Comparison of ENCODE assay signal across 9 mouse cellular contexts in genomic region chr8:84813059-84813458, GRCm38 (mm10). TPM values are rescaled to one million over a fixed set of nuclear protein-coding genes. Genes with fewer than 3 reads are reported as not detected.
DNase-seq lines count a peak whose midpoint lies in the region; ATAC-seq lines count a peak whose summit lies in the region.
"Had no signal": no experiment of that assay in that cellular context is flagged by ENCODE, and none has a peak within 500 bp of the region (broad histone marks: within the 10 kb centered on the region; RNA-seq: fewer than 3 reads in every experiment).

No protein-coding gene starts in this region.

- no peak for ATAC-seq in intestine, embryonic 14.5 days (replicated peaks; ENCODE audit: low FRiP score, low TSS enrichment, low read depth)
- ATAC-seq in intestine, embryonic 16.5 days: no peak
- ATAC-seq in embryonic facial prominence, embryonic 11.5 days (replicated peaks; ENCODE audit: insufficient number of reproducible peaks, low FRiP score, low TSS enrichment, low read depth): no peak
- ATAC-seq in midbrain, embryonic 15.5 days (replicated peaks): no peak

- WGBS in intestine, embryonic 14.5 days: 2% methylated on average over 5 of the region's 5 CpGs
- WGBS in intestine, embryonic 16.5 days: 3% methylated on average over 5 of the region's 5 CpGs
- WGBS in embryonic facial prominence, embryonic 11.5 days: 2% methylated on average over 5 of the region's 5 CpGs
- WGBS in midbrain, embryonic 15.5 days: under 1% methylated on average over 5 of the region's 5 CpGs

- H3K27me3 ChIP-seq in intestine, embryonic 14.5 days (replicated peaks; ENCODE audit: control insufficient read depth, insufficient read depth, low read length): peaks cover 46% of the 10 kb centered on the region
- H3K27me3 ChIP-seq in intestine, embryonic 16.5 days (replicated peaks; ENCODE audit: control insufficient read depth, insufficient read depth, low read length): peaks cover 24% of the 10 kb centered on the region
- peaks cover 34% of the 10 kb centered on the region for H3K27me3 ChIP-seq in embryonic facial prominence, embryonic 11.5 days (ENCODE audit: control insufficient read depth, insufficient read depth, low read length)
- peaks cover 27% of the 10 kb centered on the region for H3K27me3 ChIP-seq in midbrain, embryonic 15.5 days (replicated peaks)

- no peak overlapping the region for H3K9ac ChIP-seq in intestine, embryonic 14.5 days (ENCODE audit: low read length)
- no peak overlapping the region for H3K9ac ChIP-seq in intestine, embryonic 16.5 days (ENCODE audit: low read depth, low read length)
- H3K9ac ChIP-seq in embryonic facial prominence, embryonic 11.5 days (replicated peaks; ENCODE audit: low read length): no peak overlapping the region
- no peak overlapping the region for H3K9ac ChIP-seq in midbrain, embryonic 15.5 days
- H3K9ac ChIP-seq: limb, embryonic 13.5 days had no signal

- 0 out of 2 replicates have a peak, but pooled peaks cover 3% of the 10 kb centered on the region for H3K4me1 ChIP-seq in intestine, embryonic 14.5 days (replicated peaks; ENCODE audit: control insufficient read depth, insufficient read depth, low read length)
- H3K4me1 ChIP-seq in intestine, embryonic 16.5 days (ENCODE audit: control insufficient read depth, insufficient read depth, low read length): peaks cover 10% of the 10 kb centered on the region; the same call in 1 of the 2 replicates
- no peaks in the 10 kb centered on the region for H3K4me1 ChIP-seq in embryonic facial prominence, embryonic 11.5 days (ENCODE audit: control insufficient read depth, insufficient read depth, low read length)
- H3K4me1 ChIP-seq in midbrain, embryonic 15.5 days: peaks cover 26% of the 10 kb centered on the region

- H3K4me2 ChIP-seq in intestine, embryonic 14.5 days (ENCODE audit: low read length): no peak overlapping the region
- no peak overlapping the region for H3K4me2 ChIP-seq in intestine, embryonic 16.5 days (ENCODE audit: low read depth, low read length)
- H3K4me2 ChIP-seq in embryonic facial prominence, embryonic 11.5 days (ENCODE audit: low read depth, low read length): no peak overlapping the region
- no peak overlapping the region for H3K4me2 ChIP-seq in midbrain, embryonic 15.5 days
- H3K4me2 ChIP-seq: limb, embryonic 13.5 days had no signal

- no peak overlapping the region for H3K4me3 ChIP-seq in intestine, embryonic 14.5 days (ENCODE audit: low read depth, low read length)
- no peak overlapping the region for H3K4me3 ChIP-seq in intestine, embryonic 16.5 days (ENCODE audit: low read length)
- no peak overlapping the region for H3K4me3 ChIP-seq in embryonic facial prominence, embryonic 11.5 days (ENCODE audit: low read depth, low read length)
- H3K4me3 ChIP-seq in midbrain, embryonic 15.5 days: no peak overlapping the region
- H3K4me3 ChIP-seq: limb, embryonic 13.5 days had no signal

- DNase-seq in intestine, embryonic 14.5 days (ENCODE audit: low spot score): peak; percentile 94
- DNase-seq in adrenal gland, postnatal 36 days: peak; percentile 84 to 86
- DNase-seq in embryonic facial prominence, embryonic 11.5 days (ENCODE audit: low spot score): peak; percentile 88
- peak; percentile 85 to 90 for DNase-seq in heart, postnatal 14 days
- DNase-seq in left cerebral cortex, postnatal 14 days (ENCODE audit: low spot score in 2 of 2): peak; percentile 87 to 90
- DNase-seq in spleen, postnatal 14 days (ENCODE audit: low spot score in 2 of 2): peak; percentile 72 to 85

- H3K27ac ChIP-seq in intestine, embryonic 14.5 days (ENCODE audit: low read depth): no peak overlapping the region
- no peak overlapping the region for H3K27ac ChIP-seq in intestine, embryonic 16.5 days (ENCODE audit: low read length)
- no peak overlapping the region for H3K27ac ChIP-seq in embryonic facial prominence, embryonic 11.5 days (replicated peaks; ENCODE audit: low read depth, low read length)
- H3K27ac ChIP-seq in midbrain, embryonic 15.5 days: peak overlapping the region; percentile 42; the same call in 1 of the 2 replicates

- intact Hi-C loops in heart, postnatal 14 days (cut with DNase I): loop anchor here (2.0 to 5.0 kb wide), 4 partner anchors 54 to 451 kb away; no protein-coding TSS in a partner anchor
- intact Hi-C loops in left cerebral cortex, postnatal 14 days (cut with DNase I): loop anchor here (1.0 to 5.0 kb wide), 3 partner anchors 104 to 221 kb away; no protein-coding TSS in a partner anchor

- H3K9me3 ChIP-seq in intestine, embryonic 14.5 days (ENCODE audit: control insufficient read depth, low read length): no peaks in the 10 kb centered on the region
- H3K9me3 ChIP-seq in intestine, embryonic 16.5 days (ENCODE audit: control insufficient read depth, low read length): no peaks in the 10 kb centered on the region
- no peaks in the 10 kb centered on the region for H3K9me3 ChIP-seq in embryonic facial prominence, embryonic 11.5 days (replicated peaks; ENCODE audit: control insufficient read depth, low read length)
- H3K9me3 ChIP-seq in midbrain, embryonic 15.5 days: no peaks in the 10 kb centered on the region
- H3K9me3 ChIP-seq: limb, embryonic 13.5 days had no signal

- no peaks in the 10 kb centered on the region for H3K36me3 ChIP-seq in intestine, embryonic 14.5 days (ENCODE audit: control insufficient read depth, insufficient read depth, low read length)
- no peaks in the 10 kb centered on the region for H3K36me3 ChIP-seq in intestine, embryonic 16.5 days (ENCODE audit: control insufficient read depth, insufficient read depth, low read length)
- no peaks in the 10 kb centered on the region for H3K36me3 ChIP-seq in embryonic facial prominence, embryonic 11.5 days (replicated peaks; ENCODE audit: control insufficient read depth, insufficient read depth, low read depth, low read length)
- H3K36me3 ChIP-seq in midbrain, embryonic 15.5 days (replicated peaks): no peaks in the 10 kb centered on the region
- H3K36me3 ChIP-seq: limb, embryonic 13.5 days had no signal

RNA-seq across cellular contexts. Expression of gene Dand5, which starts 9.6 kb away (rescaled TPM):
- 5.2 and 5.4 TPM in 2 replicates for polyA plus RNA-seq in intestine, embryonic 14.5 days (2014; fragmentation: Nextera tagmentation; extraction: Ambion mirVana)
- 4.2 and 4.4 TPM in 2 replicates for polyA plus RNA-seq in intestine, embryonic 16.5 days (2015; fragmentation: Nextera tagmentation; extraction: Ambion mirVana)
- 1 to 10 TPM; 9.1 to 10.0 TPM for total RNA-seq in adrenal gland, postnatal 36 days (2021)
- 3.6 and 3.8 TPM in 2 replicates for polyA plus RNA-seq in embryonic facial prominence, embryonic 11.5 days (2014; fragmentation: Nextera tagmentation; extraction: Ambion mirVana)
- total RNA-seq in heart, postnatal 14 days (2021): 1 to 10 TPM; 6.1 to 6.4 TPM
- 1 to 10 TPM; 8.0 to 9.6 TPM for total RNA-seq in left cerebral cortex, postnatal 14 days (2021)
- polyA plus RNA-seq in midbrain, embryonic 15.5 days (2015; fragmentation: Nextera tagmentation; extraction: Ambion mirVana): 12.3 and 13.4 TPM in 2 replicates

RNA-seq across cellular contexts. Expression of gene Nfix, which starts 12.9 kb away (rescaled TPM):
- 12.8 and 14.4 TPM in 2 replicates for polyA plus RNA-seq in intestine, embryonic 14.5 days (2014; fragmentation: Nextera tagmentation; extraction: Ambion mirVana)
- polyA plus RNA-seq in intestine, embryonic 16.5 days (2015; fragmentation: Nextera tagmentation; extraction: Ambion mirVana): 9.7 and 11.8 TPM in 2 replicates
- total RNA-seq in adrenal gland, postnatal 36 days (2021): 100 to 1,000 TPM in 1 of 2 experiments, 10 to 100 TPM in 1; 99.9 to 108 TPM
- 5.9 and 6.8 TPM in 2 replicates for polyA plus RNA-seq in embryonic facial prominence, embryonic 11.5 days (2014; fragmentation: Nextera tagmentation; extraction: Ambion mirVana)
- total RNA-seq in heart, postnatal 14 days (2021): 100 to 1,000 TPM; 276 to 280 TPM
- 100 to 1,000 TPM; 402 to 429 TPM for total RNA-seq in left cerebral cortex, postnatal 14 days (2021)
- 48.6 and 54.0 TPM in 2 replicates for polyA plus RNA-seq in midbrain, embryonic 15.5 days (2015; fragmentation: Nextera tagmentation; extraction: Ambion mirVana)

RNA-seq across cellular contexts. Expression of gene Gadd45gip1, which starts 18.3 kb away (rescaled TPM):
- 57.8 and 60.8 TPM in 2 replicates for polyA plus RNA-seq in intestine, embryonic 14.5 days (2014; fragmentation: Nextera tagmentation; extraction: Ambion mirVana)
- polyA plus RNA-seq in intestine, embryonic 16.5 days (2015; fragmentation: Nextera tagmentation; extraction: Ambion mirVana): 61.8 and 63.4 TPM in 2 replicates
- 10 to 100 TPM; 63.3 to 70.5 TPM for total RNA-seq in adrenal gland, postnatal 36 days (2021)
- 41.5 and 42.3 TPM in 2 replicates for polyA plus RNA-seq in embryonic facial prominence, embryonic 11.5 days (2014; fragmentation: Nextera tagmentation; extraction: Ambion mirVana)
- total RNA-seq in heart, postnatal 14 days (2021): 10 to 100 TPM; 23.0 to 25.0 TPM
- 10 to 100 TPM; 23.4 to 23.6 TPM for total RNA-seq in left cerebral cortex, postnatal 14 days (2021)
- 35.5 and 36.1 TPM in 2 replicates for polyA plus RNA-seq in midbrain, embryonic 15.5 days (2015; fragmentation: Nextera tagmentation; extraction: Ambion mirVana)

RNA-seq across cellular contexts. Expression of gene Rad23a, which starts 27.4 kb away (rescaled TPM):
- polyA plus RNA-seq in intestine, embryonic 14.5 days (2014; fragmentation: Nextera tagmentation; extraction: Ambion mirVana): 126 and 129 TPM in 2 replicates
- polyA plus RNA-seq in intestine, embryonic 16.5 days (2015; fragmentation: Nextera tagmentation; extraction: Ambion mirVana): 109 and 115 TPM in 2 replicates
- total RNA-seq in adrenal gland, postnatal 36 days (2021): 100 to 1,000 TPM; 116 to 119 TPM
- polyA plus RNA-seq in embryonic facial prominence, embryonic 11.5 days (2014; fragmentation: Nextera tagmentation; extraction: Ambion mirVana): 79.6 and 88.2 TPM in 2 replicates
- 10 to 100 TPM; 78.9 to 79.9 TPM for total RNA-seq in heart, postnatal 14 days (2021)
- total RNA-seq in left cerebral cortex, postnatal 14 days (2021): 10 to 100 TPM; 59.5 to 72.0 TPM
- polyA plus RNA-seq in midbrain, embryonic 15.5 days (2015; fragmentation: Nextera tagmentation; extraction: Ambion mirVana): 88.2 and 91.7 TPM in 2 replicates

RNA-seq across cellular contexts. Expression of gene Calr, which starts 33.7 kb away (rescaled TPM):
- 721 and 823 TPM in 2 replicates for polyA plus RNA-seq in intestine, embryonic 14.5 days (2014; fragmentation: Nextera tagmentation; extraction: Ambion mirVana)
- polyA plus RNA-seq in intestine, embryonic 16.5 days (2015; fragmentation: Nextera tagmentation; extraction: Ambion mirVana): 1,204 and 1,241 TPM in 2 replicates
- total RNA-seq in adrenal gland, postnatal 36 days (2021): 100 to 1,000 TPM; 569 to 727 TPM
- 815 and 826 TPM in 2 replicates for polyA plus RNA-seq in embryonic facial prominence, embryonic 11.5 days (2014; fragmentation: Nextera tagmentation; extraction: Ambion mirVana)
- total RNA-seq in heart, postnatal 14 days (2021): 100 to 1,000 TPM; 262 to 331 TPM
- 100 to 1,000 TPM; 495 to 553 TPM for total RNA-seq in left cerebral cortex, postnatal 14 days (2021)
- polyA plus RNA-seq in midbrain, embryonic 15.5 days (2015; fragmentation: Nextera tagmentation; extraction: Ambion mirVana): 669 and 673 TPM in 2 replicates
